Mouse (Mus musculus): ENCODE results near the gene Gm28047. TPM values are rescaled to one million over a fixed set of nuclear protein-coding genes. Genes with fewer than 3 reads are reported as not detected.
"Not testable (repeated sequence)": the region's sequence is repeated elsewhere in the genome, so short reads cannot be mapped to it uniquely, and the experiment has no call there.

Gene Gm28047
- total RNA-seq (2021) = 1 to 10 TPM in 1 of 2 experiments, not detected in 1; 1.8 TPM
- long read RNA-seq, experiment 1, partial matches to known transcripts = 0 of 2 reads
- long read RNA-seq, experiment 1, other reads (novel, unspliced or antisense) = 2 of 2 reads
- long read RNA-seq, experiment 2, partial matches to known transcripts = 0 of 1 reads
- long read RNA-seq, experiment 2, other reads (novel, unspliced or antisense) = 0 of 1 reads

- H3K4me3 ChIP-seq = peak within 1 kb of the TSS; percentile 78
- peak; percentile 100 for DNase-seq
- intact Hi-C loops (cut with DNase I) = loop anchor here (1.0 to 2.0 kb wide), 2 partner anchors 32 to 46 kb away; no protein-coding TSS in a partner anchor
- H3K27ac ChIP-seq = peak within 1 kb of the TSS; percentile 98
- no peak for TF ChIP-seq CTCF (IDR thresholded peaks at IDR 0.05)
These were observed at the start of gene Gm28047, which contains the start of gene Atf7 for GRCm38 (mm10) chr15:102624970-102625686. TSS of gene Gm28047 (minus strand) at chr15:102625067. TSS of gene Atf7 (minus strand) at chr15:102625464.

- H3K4me3 ChIP-seq = peak overlapping the region; percentile 79
- peak; percentile 61 for DNase-seq
- TF ChIP-seq CTCF (IDR thresholded peaks at IDR 0.05) = no peak
- intact Hi-C loops (cut with DNase I) = no loop called here
- peak overlapping the region; percentile 100 for H3K27ac ChIP-seq
These were observed 48.7 kb upstream of the Gm28047 start for GRCm38 (mm10) chr15:102673548-102673947.

GRCm38 (mm10) chr15:102672215-102673071 lies 47.6 kb upstream of the Gm28047 start, which contains the start of gene Atp5g2:
TSS of gene Atp5g2 (minus strand) at chr15:102672352.
- peak within 1 kb of the TSS; percentile 79 for H3K4me3 ChIP-seq
- intact Hi-C loops (cut with DNase I) = no loop called here
- H3K27ac ChIP-seq = peak within 1 kb of the TSS; percentile 100
- TF ChIP-seq CTCF (IDR thresholded peaks at IDR 0.05) = no peak
- peak; percentile 40 for DNase-seq

GRCm38 (mm10) chr15:102671721-102672214 lies 46.9 kb upstream of the Gm28047 start:
- TF ChIP-seq CTCF (IDR thresholded peaks at IDR 0.05) = no peak
- peak overlapping the region; percentile 100 for H3K27ac ChIP-seq
- peak; percentile 93 for DNase-seq
- H3K4me3 ChIP-seq = peak overlapping the region; percentile 79
- intact Hi-C loops (cut with DNase I) = loop anchor here (1.0 kb wide), 1 partner anchor 46 kb away; the partner anchor contains the start of genes Atf7 and Gm28047

GRCm38 (mm10) chr15:102670767-102671575 lies 46.1 kb upstream of the Gm28047 start:
- Histone ChIP-seq H3K4me3 (peak overlapping the region; percentile 79), H3K27ac (peak overlapping the region; percentile 100)
- DNase-seq = peak; percentile 98
- intact Hi-C loops (cut with DNase I) = loop anchor here (1.0 kb wide), 1 partner anchor 46 kb away; the partner anchor contains the start of genes Atf7 and Gm28047
- TF ChIP-seq CTCF (IDR thresholded peaks at IDR 0.05) = peak; percentile 98

GRCm38 (mm10) chr15:102670281-102670680 lies 45.4 kb upstream of the Gm28047 start:
- Histone ChIP-seq H3K27ac (peak overlapping the region; percentile 100), H3K4me3 (peak overlapping the region; percentile 79)
- no peak for TF ChIP-seq CTCF (IDR thresholded peaks at IDR 0.05)
- peak; percentile 36 for DNase-seq
- intact Hi-C loops (cut with DNase I) = no loop called here

GRCm38 (mm10) chr15:102669571-102669970 lies 44.7 kb upstream of the Gm28047 start:
- Histone ChIP-seq H3K4me3 (peak overlapping the region; percentile 79), H3K27ac (peak overlapping the region; percentile 100)
- intact Hi-C loops (cut with DNase I) = loop anchor here (5.0 kb wide), 2 partner anchors 77 to 117 kb away; no protein-coding TSS in a partner anchor
- no peak for TF ChIP-seq CTCF (IDR thresholded peaks at IDR 0.05)
- no peak for DNase-seq

- Histone ChIP-seq H3K27ac (peak overlapping the region; percentile 2; the same call in 1 of the 2 replicates), H3K4me3 (no peak overlapping the region)
- intact Hi-C loops (cut with DNase I) = loop anchor here (5.0 kb wide), 2 partner anchors 73 to 113 kb away; no protein-coding TSS in a partner anchor
- peak; percentile 74 for TF ChIP-seq CTCF (IDR thresholded peaks at IDR 0.05)
- DNase-seq = peak; percentile 61
These were observed 40.6 kb upstream of the Gm28047 start for GRCm38 (mm10) chr15:102665494-102665893.

GRCm38 (mm10) chr15:102663825-102664224 lies 39.0 kb upstream of the Gm28047 start:
- intact Hi-C loops (cut with DNase I) = no loop called here
- H3K27ac ChIP-seq = peak overlapping the region; percentile 48; the same call in 1 of the 2 replicates
- H3K4me3 ChIP-seq = no peak overlapping the region
- peak; percentile 45 for DNase-seq
- TF ChIP-seq CTCF (IDR thresholded peaks at IDR 0.05) = no peak

- H3K27ac ChIP-seq; intact Hi-C loops (cut with DNase I); DNase-seq; H3K4me3 ChIP-seq: not testable (repeated sequence)
These were observed 37.7 kb upstream of the Gm28047 start for GRCm38 (mm10) chr15:102662601-102663000.

GRCm38 (mm10) chr15:102657926-102658381 lies 33.1 kb upstream of the Gm28047 start:
- Histone ChIP-seq H3K27ac (peak overlapping the region; percentile 90), H3K4me3 (peak overlapping the region; percentile 65)
- peak; percentile 52 for DNase-seq
- TF ChIP-seq CTCF (IDR thresholded peaks at IDR 0.05) = no peak
- intact Hi-C loops (cut with DNase I) = loop anchor here (2.0 kb wide), 1 partner anchor 33 kb away; the partner anchor contains the start of genes Atf7 and Gm28047

Data from gastrocnemius, adult 2 months (tissue).